Mouse (Mus musculus) gastrocnemius, postnatal 25 days (tissue): ENCODE results near the gene Acer2. TPM values are rescaled to one million over a fixed set of nuclear protein-coding genes. Genes with fewer than 3 reads are reported as not detected.
A peak's percentile ranks its signal among the peaks of the same experiment; 100 is the strongest.
"Not testable (repeated sequence)": the region's sequence is repeated elsewhere in the genome, so short reads cannot be mapped to it uniquely, and the experiment has no call there.

Experiments used
- DNase-seq: peaks from one replicate; pipeline ENCODE4 v3.0.0; 2022
- long read RNA-seq, 2 experiments: library from polyadenylated mRNA; stranded (forward); transcript quantifications; one replicate each; pipeline ENCODE4 v2.0.0; 2021
- total RNA-seq, 2 experiments: library from RNA; stranded (reverse); gene quantifications; 1 replicate in 1 of 2; 2 replicates in 1 of 2; pipeline ENCODE4 v1.2.3; 2021

Gene Acer2
- total RNA-seq: 1 to 10 TPM; 1.4 to 2.0 TPM
- long read RNA-seq, experiment 1, partial matches to known transcripts: 0 of 1 reads
- long read RNA-seq, experiment 1, other reads (novel, unspliced or antisense): 1 of 1 reads
- long read RNA-seq, experiment 2: 0 reads

DNA sequence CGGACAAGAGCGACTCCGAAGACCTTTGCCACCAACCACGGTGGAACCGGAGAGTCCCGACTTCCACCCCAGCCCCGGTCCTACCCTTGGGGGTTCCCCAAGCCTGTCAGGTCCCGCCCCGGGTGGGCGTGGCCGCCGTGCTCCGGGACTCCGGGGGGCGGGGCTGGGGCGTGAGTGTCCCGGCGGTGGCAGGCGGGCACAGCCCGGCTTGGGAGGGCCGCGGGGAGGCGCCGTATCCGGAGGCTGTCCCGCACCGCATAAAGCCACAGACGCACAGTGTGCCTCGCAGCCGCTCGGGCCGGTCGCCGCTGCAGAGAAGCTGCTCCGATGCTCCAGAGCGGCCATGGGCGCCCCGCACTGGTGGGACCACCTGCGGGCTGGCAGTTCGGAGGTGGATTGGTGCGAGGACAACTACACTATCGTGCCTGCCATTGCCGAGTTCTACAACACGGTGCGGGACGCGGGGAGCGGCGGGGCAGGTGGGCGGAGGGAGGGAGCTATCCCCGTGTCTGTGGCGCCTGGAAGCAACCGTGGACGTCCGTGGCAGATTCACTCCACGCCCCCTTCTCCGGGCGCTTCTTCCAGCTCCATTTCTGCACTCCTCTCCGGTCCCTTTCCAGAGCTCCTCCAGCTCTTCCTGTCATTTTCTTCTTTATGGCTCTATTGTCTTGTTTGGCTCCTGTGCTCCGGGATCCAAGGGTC, at the start of gene Acer2:
TSS of gene Acer2 (plus strand) at position 251 of the 702 bp plus-strand sequence.
- DNase-seq: peak; percentile 92

DNA sequence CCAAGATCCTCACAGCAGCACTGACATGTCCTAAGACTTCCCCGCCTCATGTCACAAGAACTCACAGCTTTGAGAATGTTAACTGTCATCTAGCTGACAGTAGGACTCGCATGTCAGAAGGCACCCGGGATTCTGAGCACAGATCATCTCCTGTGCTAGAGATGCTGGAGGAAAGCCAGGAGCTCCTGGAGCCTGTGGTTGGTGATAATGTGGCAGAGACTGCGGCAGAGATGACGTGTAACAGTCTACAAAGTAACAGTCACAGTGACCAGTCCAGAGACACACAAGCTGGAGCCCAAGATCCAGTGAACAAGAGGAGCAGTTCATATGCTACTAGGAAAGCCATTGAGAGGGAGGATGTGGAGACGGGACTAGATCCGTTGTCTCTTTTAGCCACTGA, 49.1 kb upstream of the Acer2 start:
- no peak for DNase-seq

DNA sequence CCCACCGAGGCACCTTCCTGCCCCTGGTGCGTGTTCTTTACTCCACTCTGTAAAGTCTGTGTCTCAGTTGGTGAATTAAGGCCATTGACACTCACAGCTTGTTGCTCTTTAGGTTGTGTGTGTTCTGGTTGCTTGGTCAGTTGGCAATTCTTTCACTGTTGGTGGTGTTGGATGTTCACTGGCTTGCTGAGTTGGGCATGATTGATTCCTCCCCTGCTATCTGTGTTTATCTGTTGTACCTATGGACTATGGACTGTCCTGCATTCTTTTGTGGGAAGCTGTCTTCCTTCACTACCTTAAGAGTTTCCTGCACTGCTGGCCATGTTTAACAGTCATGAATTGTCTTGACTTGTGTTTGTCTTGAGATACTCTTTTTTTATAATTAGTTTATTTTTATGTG, 42.3 kb upstream of the Acer2 start:
- no peak for DNase-seq

DNA sequence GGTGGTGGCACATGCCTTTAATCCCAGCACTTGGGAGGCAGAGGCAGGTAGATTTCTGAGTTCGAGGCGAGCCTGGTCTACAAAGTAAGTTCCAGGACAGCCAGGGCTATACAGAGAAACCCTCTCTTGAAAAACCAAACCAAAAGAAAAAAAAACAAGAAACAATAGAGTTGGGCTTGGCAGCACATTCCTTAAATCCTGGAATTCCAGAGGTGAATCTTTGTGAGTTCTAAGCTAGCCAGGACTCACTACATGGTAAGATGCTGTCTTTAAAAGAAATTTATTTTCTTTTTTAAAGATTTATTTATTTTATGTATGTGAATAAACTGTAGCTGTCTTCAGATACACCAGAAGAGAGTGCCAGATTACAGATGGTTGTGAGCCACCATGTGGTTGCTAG, 33.1 kb upstream of the Acer2 start:
- not testable (repeated sequence) for DNase-seq

DNA sequence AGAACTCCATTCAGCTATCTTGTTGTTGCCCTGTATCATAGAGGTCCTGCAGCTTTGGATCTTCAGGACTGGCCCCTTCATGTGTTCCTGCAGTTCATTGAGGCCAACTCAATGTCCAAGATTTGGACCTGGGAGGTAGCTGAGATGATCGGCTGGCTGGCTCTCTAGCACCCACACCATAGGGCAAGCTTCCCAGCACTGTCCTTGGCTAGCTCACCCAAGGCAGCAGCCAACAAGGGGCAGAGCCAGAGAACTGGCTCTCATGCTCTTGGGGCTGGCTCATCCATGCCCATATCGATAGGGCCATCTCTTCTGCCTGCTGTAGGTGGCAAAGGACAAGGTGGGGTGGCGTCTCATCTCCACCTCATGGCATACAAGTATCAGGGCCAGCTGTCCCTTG, 28.8 kb upstream of the Acer2 start:
- peak; percentile 62 for DNase-seq

DNA sequence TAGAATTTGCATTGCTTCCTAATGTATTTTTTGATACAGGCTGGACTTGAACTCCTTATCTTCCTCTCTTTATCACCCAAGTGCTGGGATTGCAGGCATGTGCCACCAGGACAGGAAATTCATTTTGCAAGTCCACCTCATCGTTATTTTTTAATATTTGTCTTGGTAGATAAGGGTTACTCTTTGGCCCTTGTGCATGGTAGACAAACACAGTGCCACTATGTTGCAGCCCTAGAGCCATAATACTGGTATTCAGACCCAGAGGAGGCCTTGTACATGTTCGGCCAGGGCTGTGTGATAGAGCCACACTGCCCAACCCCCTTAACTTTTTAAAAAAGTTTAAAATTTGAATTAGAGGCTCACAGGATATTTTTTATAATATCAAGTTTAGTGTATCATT, 26.9 kb upstream of the Acer2 start:
- DNase-seq: no peak

DNA sequence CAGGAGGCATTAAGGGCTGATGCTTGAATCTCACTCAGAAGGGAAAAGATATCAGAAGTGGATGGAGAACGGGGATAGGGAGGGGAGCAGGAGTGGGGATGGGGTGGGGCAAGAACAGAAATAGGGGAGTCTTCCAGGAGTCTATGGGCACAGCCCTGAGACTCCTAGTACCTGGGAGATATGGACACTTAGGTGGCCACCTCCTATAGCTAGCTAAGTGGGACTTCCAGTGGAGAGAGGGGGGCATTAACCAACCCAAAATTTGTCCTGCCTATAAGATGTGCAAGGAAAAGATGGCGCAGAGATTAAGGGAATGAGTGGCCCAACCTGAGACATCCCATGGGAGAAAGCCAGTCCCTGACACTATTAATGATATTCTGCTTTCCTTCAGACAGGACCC, 22.9 kb upstream of the Acer2 start:
- DNase-seq: no peak

DNA sequence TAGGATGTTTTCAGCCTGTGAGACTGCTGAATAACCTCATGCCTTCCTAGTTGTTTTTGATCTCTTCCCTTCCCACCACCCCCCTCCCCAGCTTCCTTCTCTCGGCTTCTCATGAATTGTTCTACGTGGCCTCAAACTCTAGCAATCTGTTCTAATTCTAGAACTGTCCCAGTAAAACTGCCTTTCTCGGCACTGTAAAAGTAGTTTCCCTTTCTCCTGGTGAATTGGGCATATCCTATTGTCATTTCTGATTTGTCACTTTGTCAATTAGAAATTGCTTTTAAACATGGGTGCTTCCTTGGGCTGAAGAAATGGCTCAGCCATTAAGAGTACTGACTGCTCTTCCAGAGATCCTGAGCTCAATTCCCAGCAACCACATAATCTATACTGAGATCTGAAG, 22.2 kb upstream of the Acer2 start:
- DNase-seq: no peak

DNA sequence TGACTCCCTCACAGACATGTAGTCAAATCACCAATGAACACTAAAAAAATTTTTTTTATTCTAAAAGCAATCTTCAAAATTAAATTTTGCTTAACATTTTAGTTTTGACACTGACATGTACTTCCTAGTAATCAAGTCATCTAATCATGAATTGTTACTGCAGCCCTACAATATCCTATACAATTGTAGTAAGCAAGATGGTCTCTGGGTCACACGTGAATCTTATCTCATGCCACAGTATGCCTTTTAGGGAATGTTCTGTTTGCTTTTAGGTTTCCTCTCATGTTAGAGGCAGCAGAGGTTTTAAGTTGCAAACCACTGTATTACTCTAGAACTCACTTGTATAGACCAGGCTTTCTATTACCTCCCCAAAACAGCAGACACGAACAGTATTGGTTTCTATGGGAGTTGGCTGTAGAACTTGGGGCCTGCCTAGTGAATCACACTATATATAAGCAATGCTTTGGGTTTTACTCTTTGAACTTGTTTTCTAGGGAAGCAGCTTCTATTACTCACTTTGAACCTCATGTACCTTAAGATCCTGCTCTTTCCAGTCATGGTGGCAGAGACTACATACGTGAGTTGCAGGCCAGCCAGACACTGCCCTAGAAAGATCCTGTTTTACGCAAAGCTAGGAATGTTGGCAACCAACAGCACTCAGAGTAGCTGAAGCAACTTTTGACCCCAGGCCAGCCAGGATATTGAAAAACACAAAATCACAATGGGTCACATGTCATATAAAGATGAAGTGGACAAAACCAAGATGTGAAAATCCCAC, 21.2 kb upstream of the Acer2 start:
- no peak for DNase-seq

DNA sequence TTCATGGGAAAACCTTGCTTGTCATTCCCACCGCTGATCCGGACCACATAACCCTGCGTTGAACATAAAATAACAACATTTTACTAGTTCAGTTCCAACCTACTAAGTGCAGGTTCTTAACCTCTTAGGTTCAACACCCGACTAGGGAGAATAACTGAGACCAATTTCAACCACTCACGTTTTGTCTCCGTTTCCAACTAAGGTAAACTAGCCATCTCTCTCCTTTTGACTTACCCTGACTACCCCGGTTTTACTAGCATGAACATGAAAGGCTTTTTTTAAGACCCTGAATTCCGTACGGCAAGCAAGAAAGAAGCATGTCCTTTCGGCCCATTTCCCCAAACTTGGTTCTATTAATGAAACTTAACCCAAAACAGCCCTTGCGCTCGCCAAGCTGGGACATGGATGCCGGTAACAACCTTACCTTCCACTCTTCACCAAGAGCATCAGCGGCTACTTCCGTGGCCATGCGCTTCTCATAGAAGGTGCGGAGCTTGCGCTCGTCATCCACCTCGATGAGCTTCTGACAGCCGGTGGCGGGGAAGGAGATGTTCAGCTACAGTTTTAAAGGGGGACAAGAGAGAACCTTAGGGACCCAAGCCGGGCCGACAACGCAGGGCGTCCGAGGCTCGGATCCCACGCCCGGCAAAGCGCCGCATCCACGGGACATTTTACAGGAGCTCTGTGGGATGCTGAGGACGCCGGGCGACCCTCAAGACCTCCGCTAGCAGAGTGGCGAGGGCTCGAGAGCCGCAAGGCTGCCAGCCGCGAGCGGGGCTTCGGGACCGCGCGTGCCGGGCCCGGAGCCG, 17.7 kb upstream of the Acer2 start:
- peak; percentile 9 for DNase-seq

DNA sequence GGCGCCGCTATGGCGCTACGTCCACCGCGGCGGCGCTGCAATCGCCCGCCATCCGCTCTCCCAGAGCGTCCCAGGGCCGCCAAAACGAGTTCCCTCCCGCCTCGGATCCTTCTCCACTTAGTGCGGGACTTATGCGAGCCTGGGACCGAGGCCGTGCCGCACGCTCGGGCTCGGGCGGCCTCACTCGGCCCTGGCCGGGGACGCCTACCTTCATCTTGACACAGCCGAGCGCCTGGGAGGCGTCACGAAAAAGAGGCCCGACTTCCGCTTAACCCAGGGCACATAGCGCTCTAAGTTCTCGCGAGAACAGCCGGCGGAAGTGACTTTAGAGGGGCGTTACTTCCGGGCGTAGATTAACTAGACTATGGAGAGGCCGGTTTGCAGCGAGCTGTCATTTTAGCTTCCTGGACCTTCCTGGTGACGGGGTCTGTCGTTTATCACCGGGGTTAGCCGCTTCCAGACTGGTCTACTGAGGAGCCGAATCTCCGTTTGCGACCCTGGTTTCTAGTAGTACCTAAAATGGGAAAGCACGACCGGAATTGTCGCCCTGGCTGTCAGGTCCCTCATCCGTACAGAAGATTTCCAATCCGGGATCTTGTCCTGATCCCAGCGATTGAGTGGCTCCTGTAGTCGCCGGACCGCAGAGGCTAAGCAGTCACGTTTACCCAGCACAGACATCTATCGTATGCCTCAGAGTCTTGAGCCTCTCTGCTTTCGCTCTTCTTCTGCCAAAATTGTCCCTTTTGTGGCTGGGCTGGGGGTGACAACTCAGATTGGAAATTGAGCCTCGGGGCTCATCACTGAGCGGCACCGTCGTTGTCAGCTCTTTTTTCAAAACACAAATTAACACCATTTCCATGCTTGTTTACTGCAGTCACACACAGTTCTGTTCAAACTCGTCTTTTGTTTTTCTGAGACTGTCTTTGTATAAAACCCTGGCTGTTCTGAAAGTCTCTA, 16.8 kb upstream of the Acer2 start, which contains the start of gene Rps6:
TSS of gene Rps6 (minus strand) at position 300 of the 957 bp plus-strand sequence.
- DNase-seq: peak; percentile 93

DNA sequence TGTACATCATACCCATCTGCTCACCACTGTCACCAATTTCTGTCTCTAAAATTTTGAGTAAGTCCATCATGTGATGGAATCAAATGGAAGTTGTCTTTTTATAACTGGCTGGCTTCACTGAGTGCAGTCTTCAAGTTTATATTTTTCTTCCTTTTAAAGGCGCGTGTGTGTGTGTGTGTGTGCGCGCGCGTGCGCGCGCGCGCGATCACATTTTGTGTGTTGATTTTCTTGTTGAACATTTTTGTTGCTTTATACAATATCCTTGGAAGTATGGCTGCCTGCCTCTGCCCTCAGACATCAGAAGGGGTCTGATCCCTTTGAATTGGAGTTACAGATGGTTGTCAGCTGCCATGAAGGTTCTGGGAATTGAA, 16.1 kb upstream of the Acer2 start:
- DNase-seq: no peak

DNA sequence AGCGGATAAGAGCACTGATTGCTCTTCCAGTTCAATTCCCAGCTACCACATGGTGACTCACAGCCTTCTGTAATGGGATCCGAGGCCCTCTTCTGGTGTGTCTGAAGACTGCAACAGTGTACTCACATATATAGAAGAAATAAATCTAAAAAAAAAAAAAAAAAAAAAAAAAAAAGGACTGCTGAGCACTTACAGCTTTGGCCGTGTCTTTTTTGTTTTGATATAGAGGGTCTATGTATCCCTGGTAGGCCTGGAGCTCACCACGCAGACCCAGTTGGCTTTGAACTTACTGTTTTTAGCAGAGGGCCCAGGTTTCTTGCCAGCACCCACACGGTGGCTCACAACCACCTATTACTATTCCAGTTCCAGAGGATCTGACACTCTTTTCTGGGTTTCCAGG, 10.1 kb upstream of the Acer2 start:
- DNase-seq: no peak

DNA sequence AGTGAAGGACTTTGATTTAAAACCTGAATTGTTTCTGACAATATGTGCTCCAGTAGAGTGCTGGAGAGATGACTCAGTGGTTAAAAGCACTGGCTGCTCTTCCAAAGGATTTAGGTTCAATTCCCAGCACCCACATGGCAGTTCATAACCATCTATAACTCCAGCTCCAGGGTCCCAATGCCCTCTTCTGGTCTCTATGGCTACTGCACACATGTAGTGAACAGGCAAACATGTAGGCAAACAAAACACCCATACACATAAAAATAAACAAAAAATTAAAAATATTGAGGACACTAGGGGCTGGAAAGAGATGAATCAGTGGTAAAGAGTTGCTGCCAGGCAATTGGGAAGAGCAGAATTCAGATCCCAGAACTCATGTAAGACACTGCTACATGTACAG, 2.2 kb upstream of the Acer2 start:
- no peak for DNase-seq

DNA sequence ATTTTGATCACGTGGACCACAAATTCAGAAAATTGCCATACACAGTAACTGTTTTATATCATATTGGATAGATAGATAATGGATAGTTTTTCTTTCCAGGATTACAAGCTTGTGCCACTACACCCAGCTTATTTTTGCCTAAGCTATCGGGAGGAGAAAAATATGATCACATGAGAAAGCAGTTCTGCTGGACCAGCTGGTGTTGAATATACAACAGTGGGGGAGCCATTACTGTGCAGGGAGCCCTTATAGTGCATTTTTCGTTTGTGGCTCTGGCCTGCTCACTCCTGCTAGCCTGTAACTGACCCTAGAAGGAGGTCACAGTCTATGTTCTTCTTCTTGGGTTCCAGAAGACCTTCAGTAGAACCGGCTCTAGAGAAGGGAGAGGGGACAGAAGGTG, 1.1 kb upstream of the Acer2 start:
- no peak for DNase-seq

DNA sequence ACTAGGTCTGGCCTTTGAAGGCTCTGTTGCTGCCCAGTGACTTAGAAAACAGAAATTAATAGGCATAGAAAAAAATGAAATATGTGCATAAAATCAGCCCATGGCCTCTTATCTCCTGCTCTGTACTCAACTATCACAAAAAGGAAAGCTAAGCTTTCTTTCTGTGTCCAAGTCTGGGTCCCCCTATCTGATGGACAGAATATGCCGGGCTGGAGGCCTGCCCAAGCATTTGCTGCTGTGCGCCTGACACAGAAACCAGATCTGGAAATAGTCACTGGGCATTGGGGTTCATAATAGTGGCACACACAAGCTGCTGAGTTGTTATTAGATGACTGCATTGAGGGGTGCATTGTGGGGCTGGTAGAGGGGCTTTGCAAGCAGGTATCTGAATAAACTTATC, 5.3 kb downstream of the Acer2 start:
- no peak for DNase-seq

DNA sequence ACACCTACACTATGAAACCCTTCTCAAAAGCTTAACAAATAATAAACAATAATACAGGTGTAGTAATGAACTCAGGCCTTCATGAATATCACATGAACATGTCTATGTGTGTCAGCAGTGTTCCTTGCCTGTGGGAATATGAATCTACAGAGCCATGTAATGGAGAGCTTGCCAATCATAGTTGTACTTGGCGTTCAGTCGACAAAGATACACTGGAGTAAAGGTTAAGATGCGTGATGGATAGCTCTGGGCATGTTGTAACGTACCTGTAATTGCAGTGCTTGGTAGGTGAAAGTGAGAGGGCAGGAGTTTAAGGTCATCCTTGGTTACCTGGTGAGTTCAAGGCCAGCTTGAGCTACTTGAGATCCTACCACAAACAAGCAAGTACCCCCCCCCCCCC, 7.0 kb downstream of the Acer2 start:
- DNase-seq: no peak

DNA sequence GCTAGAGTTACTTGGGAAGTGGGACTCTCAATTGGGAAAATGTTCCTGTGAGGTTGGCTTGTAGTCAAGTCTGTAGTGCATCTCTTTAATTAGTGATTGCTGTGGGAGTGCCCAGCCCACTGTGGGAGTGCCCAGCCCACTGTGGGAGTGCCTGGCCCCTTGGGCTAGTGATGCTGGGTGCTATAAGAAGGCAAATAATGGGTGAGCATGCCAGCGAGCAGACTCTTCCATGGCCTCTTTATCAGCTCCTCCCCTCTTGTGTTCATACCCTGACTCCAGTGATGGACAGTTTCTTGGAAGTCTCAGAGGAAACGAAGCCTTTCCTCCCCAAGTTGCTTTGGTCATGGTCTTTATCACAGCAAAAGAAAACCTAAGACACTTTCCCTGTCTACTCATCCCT, 8.2 kb downstream of the Acer2 start:
- DNase-seq: no peak

DNA sequence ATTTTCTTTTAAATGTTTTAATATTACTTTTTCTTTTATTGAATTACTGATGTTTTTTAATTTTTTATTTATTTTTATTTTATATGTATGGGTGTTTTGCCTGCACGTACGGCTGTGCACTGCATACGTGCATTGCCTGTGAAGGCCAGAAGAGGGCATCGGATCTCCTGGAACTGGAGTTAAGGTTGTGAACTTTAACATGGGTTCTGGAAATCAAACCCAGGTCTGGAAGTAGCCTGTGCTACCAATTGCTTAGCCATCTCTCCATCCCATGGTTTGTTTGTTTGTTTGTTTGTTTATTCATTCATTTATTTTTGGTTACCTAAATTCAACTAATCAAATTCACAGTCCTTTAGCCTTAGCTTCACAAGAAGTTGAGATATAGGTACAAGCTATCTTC, 10.7 kb downstream of the Acer2 start:
- DNase-seq: no peak

DNA sequence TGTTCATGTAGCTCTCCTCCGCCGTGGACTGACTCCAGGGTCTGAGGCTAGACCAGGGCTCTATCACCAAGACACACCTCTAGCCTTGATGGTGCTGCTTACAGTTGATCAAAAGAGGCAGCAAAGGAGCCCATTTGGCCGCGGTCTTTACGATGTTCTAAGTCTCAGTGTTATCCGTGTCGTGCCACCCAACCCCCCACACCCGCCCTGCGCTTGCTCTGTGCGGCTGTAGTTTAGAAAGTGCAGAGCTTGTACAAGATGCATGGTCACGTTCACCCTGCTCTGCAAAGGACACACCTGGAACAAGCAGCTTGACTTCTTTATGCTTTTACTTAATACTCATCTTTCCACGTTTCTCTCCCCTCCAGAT, 11.6 kb downstream of the Acer2 start:
- DNase-seq: no peak

DNA sequence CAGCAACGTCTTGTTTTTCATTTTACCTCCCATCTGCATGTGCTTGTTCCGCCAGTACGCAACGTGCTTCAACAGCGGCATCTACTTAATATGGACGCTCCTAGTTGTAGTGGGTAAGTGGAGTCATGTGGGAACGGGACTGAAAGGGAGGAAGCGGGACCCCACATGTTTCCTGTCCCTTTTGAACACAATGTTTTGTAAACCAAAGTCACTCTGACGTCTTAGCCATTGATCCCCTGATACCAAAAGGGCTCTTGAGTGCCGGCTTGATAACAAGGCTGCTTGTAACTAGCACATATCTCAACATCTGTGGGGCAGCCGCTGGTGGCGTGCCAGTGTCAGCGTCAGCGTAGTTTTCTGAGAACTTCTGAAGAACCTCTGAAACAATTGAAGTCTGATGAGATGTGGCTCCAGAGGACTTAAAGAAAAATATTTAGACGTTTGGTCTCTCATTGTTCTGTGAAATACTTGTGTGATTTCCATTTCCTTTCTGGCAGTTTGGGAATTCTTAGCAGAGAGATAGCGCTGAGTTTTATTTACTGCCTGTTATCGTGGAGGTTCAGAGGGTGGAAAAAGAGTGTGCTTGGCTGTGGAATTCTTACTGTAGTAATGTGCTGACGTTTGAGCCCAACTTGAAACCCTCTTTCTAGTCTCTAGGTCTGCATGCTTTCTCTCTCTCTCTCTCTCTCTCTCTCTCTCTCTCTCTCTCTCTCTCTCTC, 12.1 kb downstream of the Acer2 start:
- DNase-seq: peak; percentile 46
